Mouse (Mus musculus) liver, postnatal 0 days (tissue): ENCODE measurements around the gene Flywch1.

Experiments used
- CTCF ChIP-seq: sonication (generic); IDR thresholded peaks from 2 replicates; pipeline ENCODE4 v1.5.1; 2016; ENCODE audit warnings: antibody characterized with exemption, low read depth
- EP300 ChIP-seq: IDR thresholded peaks from 2 replicates; pipeline ENCODE4 v1.6.1; 2016; ENCODE audit warnings: antibody characterized with exemption, low read depth, mild to moderate bottlenecking

GRCm38 (mm10) chr17:23785561-23786471 lies 14.4 kb upstream of the Flywch1 start, which contains the start of gene Flywch2:
- no peak for TF ChIP-seq CTCF
- no peak for TF ChIP-seq EP300
